Mouse (Mus musculus) layer of hippocampus, adult 8-10 months (tissue): ENCODE results near the gene Thsd4. TPM values are rescaled to one million over a fixed set of nuclear protein-coding genes. Genes with fewer than 3 reads are reported as not detected.

Source experiments
- DNase-seq, 2 experiments: peaks; one replicate each; pipeline ENCODE4 v3.0.0; 2022; ENCODE audit warnings: low spot score in 2 of 2
- total RNA-seq, 4 experiments: library from RNA; stranded (reverse); gene quantifications; 2 replicates each; pipeline ENCODE4 v1.2.4; 2022

Thsd4 gene
- total RNA-seq, 4 experiments from 2014 or later, result 15.8 to 22.3 (median 19.2) TPM

- DNase-seq, result no peak
These were observed 64.3 kb downstream of the Thsd4 start for GRCm38 (mm10) chr9:60457359-60458210.

GRCm38 (mm10) chr9:60456651-60457050 lies 65.2 kb downstream of the Thsd4 start:
- DNase-seq, result peak in 1 of 2 experiments; percentile 21

- DNase-seq, result no peak
These were observed 67.3 kb downstream of the Thsd4 start for GRCm38 (mm10) chr9:60454406-60455076.

DNA sequence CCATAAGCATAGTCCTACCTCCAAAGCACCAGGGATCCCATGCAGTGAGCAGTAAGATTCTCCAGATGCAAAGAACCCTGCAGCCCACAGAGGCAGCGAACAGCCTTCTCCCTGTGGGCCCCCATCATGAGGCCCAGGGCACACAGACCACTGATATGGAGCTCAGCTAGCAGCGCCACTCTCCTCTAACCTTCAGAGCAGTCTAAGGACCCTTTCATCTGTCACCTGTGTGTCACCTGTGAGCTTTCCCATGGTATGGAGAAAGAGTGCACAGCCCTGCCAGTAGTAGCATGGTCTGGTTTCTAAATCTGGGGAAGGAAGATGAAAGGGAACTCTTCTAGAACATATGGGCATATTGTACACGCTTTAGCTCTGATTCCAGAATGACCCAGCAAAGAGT lies 72.3 kb downstream of the Thsd4 start:
- no peak for DNase-seq

DNA sequence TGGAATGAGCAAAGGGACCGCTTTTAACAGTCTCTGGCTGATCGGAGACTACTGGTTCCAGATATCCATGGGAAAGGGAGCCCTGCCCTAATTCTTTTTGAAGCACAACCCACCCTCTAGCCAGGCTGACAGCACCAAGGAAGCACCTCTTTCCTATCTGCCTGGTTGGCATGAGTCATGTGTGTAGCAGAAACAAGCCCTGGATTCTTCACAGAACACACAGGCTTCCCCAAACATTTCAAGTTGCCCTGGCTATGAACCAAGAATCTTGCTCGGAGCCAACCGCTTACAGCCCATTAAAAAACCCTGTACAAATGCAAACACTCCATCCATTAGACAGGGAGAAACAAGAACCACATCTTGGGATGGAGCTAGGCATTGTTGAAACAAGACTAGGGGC lies 76.0 kb downstream of the Thsd4 start:
- no peak for DNase-seq

DNA sequence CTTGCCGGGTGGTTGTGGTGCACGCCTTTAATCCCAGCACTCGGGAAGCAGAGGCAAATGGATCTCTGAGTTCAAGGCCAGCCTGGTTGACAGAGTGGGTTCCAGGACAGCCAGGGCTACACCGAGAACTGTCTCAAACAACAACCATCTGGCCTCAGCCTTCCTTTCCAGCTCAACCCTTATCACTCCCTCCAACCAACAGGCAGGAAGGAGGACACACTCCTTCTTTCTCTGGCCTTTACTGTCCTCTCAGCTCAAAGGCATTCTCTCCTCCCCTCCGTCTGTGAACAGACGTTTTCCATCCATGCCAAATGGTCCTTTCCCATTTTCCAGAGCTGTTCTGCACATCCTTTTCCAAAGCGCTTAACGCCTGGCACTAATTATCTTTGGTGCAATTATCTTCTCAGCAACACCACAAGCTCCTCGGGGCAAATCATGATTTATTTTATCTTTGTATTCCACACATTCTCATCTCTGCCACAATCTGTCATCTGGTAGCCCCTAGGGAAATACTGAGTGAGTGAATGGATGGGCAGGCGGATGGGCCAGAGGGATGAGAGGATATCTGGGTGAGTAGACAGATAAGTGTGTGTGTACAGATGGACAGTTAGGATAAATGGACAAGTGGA lies 80.5 kb downstream of the Thsd4 start:
- DNase-seq, result no peak

DNA sequence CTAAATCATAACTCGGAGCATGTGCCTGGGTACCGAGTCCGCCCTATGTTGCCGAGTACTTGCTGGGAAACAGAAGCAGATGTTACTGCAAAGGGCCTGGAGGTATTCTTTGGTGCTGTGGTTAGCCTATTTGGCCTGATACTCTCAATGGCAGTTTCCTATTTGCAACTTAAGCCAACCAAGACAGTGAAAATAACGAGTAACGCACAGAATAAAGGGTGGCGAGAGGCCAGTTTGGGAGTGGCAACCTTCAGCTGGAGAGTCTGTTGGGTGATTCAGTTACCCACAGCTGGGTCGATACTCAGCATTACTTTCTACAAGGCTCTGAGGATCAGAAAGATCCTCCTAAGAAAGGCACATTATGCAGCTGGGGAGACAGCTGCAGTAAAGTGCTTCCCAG lies 81.3 kb downstream of the Thsd4 start:
- no peak for DNase-seq

GRCm38 (mm10) chr9:60436246-60436645 lies 85.6 kb downstream of the Thsd4 start:
- no peak for DNase-seq

DNA sequence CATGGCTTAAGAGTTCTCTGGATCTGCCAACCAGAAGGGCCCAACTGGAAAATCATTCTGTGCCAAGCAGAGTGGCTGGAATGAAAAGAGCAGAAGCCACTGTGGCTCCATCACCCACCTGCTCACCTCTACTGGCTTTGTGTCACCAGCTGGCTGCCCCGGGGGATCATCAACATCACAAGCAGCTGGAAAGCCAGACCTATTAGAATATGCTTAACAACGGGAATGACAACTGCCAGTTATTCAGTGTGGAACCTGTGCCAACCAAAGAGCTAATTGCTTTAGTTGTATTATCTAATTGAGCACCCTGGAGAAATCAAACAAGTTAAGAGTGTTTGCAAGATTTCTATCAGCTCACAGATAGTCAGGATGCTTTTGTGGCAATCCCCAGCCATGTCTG lies 87.8 kb downstream of the Thsd4 start:
- no peak for DNase-seq

DNA sequence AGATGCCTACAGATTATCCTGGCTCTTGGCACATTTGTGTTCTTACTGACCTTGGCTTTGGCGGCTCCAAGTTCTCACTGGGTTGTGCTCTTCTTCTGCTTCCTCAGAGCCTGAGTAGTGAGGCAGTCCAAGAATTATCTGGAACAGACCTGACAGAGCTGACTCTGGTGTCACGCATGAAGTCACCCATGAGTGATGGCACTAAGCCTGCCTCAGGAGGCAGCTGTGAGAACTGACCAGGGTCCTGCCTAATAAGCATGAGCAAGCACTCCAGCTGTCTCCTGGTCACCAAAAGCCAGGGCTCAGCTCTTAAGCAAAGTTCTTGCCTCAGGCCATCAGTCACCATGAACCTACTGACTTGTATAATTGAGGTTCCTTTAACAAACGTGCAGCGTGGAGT lies 89.9 kb downstream of the Thsd4 start:
- DNase-seq, result no peak

GRCm38 (mm10) chr9:60430017-60430416 lies 91.8 kb downstream of the Thsd4 start:
- DNase-seq, result no peak

DNA sequence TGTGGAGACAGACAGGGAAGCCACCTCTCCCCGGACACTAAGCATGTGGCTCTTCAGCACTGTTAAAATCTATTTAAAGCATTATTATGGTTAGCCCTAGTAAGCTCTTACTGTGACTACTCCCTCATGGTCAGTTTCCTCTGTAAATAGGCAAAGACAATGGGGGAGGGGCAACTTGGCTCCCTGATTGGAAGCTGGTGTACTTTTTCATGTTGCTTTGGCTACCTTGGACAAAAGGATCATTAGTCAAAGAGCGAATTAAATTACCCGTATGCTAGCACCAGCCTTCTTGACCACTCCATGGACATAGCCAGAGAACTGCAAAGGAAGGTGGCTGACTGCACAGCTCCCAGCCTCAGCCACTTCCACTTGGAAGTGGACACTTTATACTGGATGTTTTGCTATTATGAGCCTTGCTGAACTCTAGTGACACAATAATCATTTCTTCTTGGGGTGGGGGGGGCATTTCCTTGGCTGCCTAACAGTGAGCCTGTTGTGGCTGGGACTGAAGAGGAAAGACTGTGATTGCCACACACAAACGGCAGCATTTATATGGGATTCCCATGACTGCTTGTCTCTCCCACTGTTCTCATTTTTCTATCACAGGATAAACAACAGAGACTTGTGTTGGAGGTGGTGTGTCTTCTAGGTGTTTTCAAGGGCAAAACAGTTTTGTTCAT lies 107.6 kb downstream of the Thsd4 start:
- DNase-seq, result no peak

DNA sequence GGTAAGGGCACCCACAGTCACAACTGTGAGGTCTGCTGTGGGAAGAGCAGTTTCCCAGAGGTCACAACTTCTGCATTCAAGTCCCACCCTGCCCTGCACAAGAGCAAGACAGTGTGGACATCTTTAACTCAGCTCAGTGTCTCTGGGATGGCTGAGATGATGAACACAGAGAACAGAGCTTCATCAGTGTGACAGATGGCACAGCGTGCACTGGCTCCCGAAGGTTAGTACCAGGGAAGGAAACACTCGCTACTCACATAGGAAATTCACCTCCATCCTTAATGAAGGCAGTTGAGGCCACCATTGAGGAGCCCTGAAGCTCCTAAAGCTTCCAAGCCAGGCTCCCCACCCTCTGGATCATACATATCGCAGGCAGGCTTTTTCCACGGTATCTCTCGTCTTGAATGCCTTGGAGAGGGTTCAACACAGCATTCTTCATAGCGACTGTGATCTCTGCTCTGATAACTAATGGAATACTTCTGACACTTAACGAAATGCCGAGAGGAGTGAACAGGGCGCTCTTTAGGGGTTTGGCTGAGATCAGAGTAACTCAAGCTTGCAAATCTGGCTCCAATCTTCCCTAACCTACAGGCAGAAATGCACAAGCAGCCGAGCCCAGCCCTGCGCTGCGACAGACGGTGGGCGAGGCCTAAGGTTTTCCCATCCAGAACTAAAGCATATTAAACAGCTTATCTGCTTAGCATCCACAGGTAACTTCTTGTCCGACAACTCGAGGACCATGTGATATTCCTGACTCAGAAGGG lies 110.8 kb downstream of the Thsd4 start:
- DNase-seq, result no peak

DNA sequence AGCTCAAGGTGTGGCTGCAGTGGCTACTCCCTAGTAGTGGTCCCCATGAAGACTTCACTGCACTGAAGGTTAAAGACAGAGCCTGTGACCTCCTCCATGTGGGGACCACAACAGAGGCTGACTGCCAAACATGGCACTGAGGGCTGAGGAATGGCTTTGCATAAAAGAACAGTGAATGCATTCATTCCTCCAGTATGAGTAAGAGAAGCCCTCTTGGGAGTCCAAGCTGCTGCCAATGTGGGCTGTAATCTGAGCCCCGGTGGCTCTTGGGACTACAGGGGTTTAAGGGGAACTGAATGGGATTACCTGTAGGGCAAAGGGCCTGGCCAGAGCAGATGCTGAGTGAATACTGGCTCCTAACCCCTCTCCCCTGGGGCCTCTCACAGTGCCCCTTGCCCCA lies 114.5 kb downstream of the Thsd4 start:
- DNase-seq, result no peak

- no peak for DNase-seq
These were observed 116.1 kb downstream of the Thsd4 start for GRCm38 (mm10) chr9:60405777-60406176.

GRCm38 (mm10) chr9:60402681-60403080 lies 119.2 kb downstream of the Thsd4 start:
- no peak for DNase-seq

DNA sequence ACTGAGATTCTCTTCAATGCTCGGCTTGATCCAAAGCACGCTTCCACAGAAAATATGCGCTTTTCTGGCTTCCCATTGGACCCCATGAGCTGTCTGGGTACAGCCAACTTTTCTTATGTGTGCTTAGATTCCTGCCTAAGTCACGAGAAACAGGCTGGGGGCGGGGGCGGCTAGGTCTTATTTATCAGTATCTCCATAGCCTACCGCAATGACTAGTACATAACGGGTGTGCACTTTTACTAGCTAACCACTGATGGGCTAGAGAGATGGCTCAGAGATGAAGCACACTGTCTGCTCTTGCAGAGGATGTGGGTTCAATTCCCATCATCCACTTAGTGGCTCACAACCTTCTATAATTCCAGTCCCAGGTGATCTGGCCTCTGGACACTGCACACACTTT lies 121.8 kb downstream of the Thsd4 start:
- DNase-seq, result no peak

- DNase-seq, result no peak
These were observed 123.8 kb downstream of the Thsd4 start for GRCm38 (mm10) chr9:60398073-60398472.

DNA sequence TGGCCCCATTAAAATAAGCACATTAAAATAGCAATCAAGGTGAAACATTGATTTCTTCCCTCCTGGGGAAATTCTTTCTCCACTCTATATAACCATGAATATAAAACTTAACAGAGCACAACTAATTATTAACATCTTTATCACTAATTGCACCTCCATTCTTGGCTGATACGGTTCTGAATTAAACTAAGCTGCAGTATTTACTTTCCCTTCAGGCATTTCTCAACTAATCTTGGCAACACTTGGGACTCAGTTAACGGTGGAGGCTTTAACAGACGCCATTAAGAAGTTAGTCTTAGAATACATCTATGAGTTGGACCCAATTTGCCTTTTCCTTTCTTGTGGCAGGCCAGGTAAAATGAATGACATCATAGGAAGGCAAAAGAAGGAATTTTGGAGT lies 125.8 kb downstream of the Thsd4 start:
- DNase-seq, result no peak

DNA sequence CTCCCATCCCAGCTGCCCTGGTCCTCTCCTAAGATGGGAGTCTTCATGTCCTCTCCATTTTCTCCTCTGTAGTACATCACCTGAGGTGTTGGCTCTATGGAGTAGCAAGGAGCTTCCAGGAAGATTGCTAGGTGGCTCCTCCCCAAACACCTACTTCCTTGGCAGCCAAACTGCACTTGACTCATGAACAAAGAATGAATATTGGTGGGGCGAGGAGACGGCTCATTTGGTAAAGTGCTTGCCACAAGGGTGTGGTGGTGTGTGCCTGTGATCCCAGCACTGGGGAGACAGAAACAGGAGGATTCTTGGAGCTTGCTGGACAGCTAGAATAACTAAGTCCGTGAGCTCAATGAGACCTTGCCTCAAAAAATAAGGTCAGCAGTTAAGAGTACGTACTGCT lies 128.9 kb downstream of the Thsd4 start:
- no peak for DNase-seq

DNA sequence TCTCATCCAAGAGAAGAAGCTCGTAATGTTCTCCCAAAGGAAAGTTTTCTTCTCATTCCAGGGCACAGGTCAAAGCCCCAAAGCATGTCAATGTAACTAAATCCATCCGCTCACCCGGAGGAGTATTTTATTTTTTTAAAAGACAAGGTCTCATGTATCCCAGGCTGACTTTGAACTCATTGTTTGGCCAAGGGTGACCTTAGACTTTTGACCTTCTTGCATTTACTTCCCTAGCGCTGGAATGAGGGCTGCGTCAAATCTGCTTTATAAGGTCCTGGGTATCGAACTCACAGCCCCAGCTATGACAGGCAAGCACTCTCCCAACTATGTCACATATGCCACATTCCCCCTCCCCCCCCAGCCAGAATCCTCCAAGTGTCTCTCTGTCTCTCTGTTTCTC lies 137.1 kb downstream of the Thsd4 start:
- no peak for DNase-seq
